Mouse (Mus musculus): ENCODE results near the gene Gna11.

Gna11 gene

GRCm38 (mm10) chr10:81564734-81565133, 19.7 kb upstream of the Gna11 start:
- peak; percentile 66 for DNase-seq

- DNase-seq = peak; percentile 77
Observed at GRCm38 (mm10) chr10:81564216-81564615, 19.2 kb upstream of the Gna11 start.

GRCm38 (mm10) chr10:81563481-81563880, 18.5 kb upstream of the Gna11 start:
- DNase-seq = no peak

- no peak for DNase-seq
Observed at GRCm38 (mm10) chr10:81562411-81562810, 17.4 kb upstream of the Gna11 start.

DNA sequence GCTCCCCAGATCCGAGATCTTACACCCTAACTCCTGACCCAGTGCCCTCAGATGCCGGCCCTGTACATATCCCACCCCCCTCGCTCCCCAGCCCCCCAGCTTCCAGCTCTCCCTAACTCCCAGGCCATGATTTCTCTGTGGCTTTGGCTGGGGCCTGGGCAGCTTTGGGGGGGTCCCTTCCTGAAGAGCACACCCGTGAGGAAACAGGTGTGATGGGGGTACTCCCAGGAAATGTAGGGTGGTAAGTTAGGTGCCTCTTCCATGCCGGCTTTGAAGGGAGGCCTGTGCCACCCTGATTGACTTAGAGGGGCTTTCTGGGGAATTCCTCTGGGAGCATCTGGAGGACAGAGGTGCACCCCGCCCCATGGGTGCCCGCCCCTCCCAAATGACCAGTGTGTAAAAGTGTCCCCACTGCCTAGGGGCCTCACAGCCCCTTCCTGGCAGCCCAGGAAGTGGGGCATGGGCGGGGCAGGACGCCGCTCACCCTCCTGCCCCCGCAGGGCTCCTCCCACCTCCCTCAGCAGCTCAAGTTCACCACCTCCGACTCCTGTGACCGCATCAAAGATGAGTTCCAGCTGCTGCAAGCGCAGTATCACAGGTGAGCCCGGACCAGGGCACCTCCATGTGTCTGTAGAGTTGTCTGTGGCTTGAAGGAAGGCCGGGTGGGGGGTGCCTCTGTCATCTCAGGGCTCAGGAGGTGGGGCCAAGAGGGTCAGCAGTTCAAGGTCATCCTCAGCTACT, 15.9 kb upstream of the Gna11 start:
- DNase-seq = peak; percentile 66

- peak; percentile 84 for DNase-seq
Observed at GRCm38 (mm10) chr10:81559627-81560539, 14.9 kb upstream of the Gna11 start.

- DNase-seq = peak; percentile 85
Observed at GRCm38 (mm10) chr10:81559163-81559626, 14.2 kb upstream of the Gna11 start, which contains the start of gene Aes. Gene Aes (plus strand): TSS chr10:81559488.

DNA sequence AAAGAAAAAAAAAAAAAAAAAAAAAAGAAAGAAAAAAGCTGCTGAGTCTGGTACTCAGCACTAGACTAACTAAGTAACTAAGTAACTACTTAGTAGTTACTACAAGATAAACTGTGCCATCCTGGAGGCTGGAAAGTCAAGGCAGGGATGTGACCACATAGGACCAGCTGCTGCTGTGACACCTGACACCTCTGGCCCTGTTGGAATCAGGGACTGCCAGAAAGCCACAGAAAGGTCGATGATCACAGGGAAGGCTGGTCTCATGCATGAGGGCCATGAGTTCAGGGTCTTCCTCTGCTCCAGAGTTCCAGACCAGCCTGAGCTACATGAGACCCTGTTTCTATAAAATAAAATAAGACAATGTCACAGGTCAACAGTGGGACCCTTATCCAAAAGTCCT, 12.5 kb upstream of the Gna11 start:
- DNase-seq = no peak

DNA sequence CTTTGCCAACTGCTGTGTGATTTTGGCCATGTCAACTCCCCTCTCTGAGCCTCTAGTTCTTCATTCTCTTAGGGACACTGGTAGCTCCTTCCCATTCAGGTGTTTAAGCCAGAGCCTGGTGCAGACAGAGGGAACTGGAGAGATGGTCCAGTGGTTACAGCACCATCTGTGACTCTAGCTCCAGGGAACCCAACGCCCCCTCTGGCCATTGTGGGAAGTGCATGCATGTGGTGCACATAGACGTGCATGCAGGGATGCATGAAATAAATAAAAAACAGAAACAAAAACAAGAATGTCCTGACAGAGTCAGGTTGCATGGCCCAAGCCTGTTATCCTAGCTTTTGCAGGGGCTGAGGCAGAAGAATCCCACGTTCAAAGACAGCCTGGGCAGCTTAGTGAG, 11.3 kb upstream of the Gna11 start:
- DNase-seq = no peak

- no peak for DNase-seq
Observed at GRCm38 (mm10) chr10:81553807-81554755, 9.1 kb upstream of the Gna11 start.

- DNase-seq = peak; percentile 46
Observed at GRCm38 (mm10) chr10:81553232-81553631, 8.2 kb upstream of the Gna11 start.

- peak; percentile 94 for DNase-seq
Observed at GRCm38 (mm10) chr10:81551597-81552102, 6.7 kb upstream of the Gna11 start.

DNA sequence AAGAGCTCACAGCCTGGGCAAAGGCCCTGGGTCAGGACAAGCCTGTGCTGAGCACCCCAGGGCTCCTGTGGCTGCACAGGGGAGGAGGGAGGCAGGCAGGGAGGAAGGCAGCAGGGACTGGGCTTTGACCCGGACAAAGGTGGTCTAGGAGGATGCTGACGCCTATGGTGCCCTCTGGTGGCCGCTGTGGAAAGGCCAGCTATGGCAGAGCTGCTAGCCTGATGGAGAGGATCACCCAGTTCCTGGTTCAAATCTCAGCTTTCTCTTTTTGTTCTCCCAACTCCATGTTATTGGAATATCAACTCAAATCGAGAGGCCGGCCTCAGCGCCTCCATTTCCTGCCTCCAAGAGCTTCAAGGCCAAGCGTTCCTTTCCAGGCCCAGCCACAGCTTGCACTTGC, 5.3 kb upstream of the Gna11 start:
- peak; percentile 81 for DNase-seq

DNA sequence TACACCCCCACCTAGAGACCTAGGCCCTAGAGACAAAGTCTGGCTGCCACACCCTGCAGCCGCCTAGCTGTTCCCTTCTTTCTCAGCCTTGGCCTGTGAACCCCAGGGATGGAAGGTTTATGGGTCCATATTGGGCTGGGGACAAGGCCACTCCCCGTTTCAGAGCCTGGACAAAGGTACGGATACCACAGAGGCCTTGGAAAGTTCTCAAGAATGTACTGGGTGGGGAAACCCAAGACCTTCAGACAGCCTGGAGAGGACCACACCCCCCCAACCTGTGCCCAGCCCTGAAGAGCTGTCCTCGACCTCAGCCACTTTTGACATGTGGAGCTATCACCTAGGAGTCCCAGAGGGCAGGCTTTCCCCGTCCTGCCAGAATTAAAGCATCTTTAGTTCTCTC, 4.0 kb upstream of the Gna11 start:
- DNase-seq = no peak

DNA sequence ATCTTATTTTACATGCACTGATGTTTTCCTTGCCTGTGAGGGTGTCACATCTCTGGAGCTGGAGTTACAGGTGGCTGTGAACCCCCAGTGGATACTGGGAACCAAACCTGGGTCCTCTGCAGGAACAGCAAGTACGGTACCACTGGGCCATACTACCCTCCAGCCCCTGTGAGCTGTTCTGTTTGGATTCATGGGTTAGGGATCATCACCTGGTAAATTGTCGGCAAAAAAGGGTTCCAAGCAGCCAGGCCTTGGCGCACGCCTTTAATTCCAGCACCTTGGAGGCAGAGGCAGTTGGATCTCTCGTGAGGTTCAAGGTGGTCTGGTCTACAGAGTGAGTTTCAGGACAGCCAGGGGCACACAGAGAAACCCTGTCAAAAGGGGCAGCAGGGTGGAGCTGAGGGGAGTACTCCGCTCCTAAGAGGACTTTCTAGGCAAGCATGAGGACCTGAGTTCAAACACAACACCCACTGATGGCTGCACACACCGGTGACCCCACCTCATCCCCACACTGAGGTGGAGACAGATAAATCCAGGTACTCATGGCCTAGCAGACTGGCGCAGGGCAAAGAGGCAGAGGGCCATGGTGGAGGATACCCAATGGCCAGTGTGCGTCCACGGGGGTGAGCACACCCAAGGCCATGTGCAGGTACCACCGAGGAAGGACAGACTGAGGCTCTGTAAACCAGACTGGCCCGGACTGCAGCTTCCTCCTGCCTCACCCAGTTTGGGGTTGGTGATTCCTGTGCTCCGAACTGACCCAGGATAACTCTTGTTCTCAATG, 2.0 kb upstream of the Gna11 start:
- no peak for DNase-seq

GRCm38 (mm10) chr10:81546332-81546731, 1.3 kb upstream of the Gna11 start:
- DNase-seq = no peak

- DNase-seq = no peak
Observed at GRCm38 (mm10) chr10:81544296-81545160, 462 bp downstream of the Gna11 start.

DNA sequence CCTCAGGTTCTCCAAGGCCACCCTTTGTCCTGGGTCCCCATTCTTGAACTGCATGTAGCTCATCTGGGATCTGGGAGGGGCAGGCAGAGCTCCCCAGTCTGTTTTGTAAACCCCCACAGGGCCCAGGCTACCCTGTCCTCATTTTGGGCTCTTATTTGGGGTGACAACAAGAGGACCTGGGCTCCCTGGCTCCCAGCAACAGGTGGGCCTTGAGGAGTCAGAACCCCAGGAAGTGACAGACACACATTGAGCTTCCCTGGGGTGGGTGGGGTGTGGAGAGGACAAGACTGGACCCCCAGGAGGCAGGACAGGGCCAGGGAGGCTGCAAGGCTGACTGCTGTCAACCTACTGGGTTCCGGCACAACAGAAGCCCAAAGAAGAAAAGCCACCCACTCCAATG, 1.4 kb downstream of the Gna11 start:
- DNase-seq = no peak

- DNase-seq = no peak
Observed at GRCm38 (mm10) chr10:81542727-81543460, 2.1 kb downstream of the Gna11 start.

- DNase-seq = peak; percentile 80
Observed at GRCm38 (mm10) chr10:81541803-81542202, 3.2 kb downstream of the Gna11 start.

All from lung, postnatal 10 days (tissue).